Mouse (Mus musculus): ENCODE data around the gene Wdpcp. TPM values are rescaled to one million over a fixed set of nuclear protein-coding genes. Genes with fewer than 3 reads are reported as not detected.

The Wdpcp gene
- polyA plus RNA-seq, 1 experiment from 2014 or later: 2.8 TPM

- no peaks in the 10 kb centered on the region for H3K27me3 ChIP-seq (replicated peaks)
- no peaks in the 10 kb centered on the region for H3K9me3 ChIP-seq (replicated peaks)
- H3K4me3 ChIP-seq: no peak overlapping the region
- no peak overlapping the region for H3K9ac ChIP-seq
- H3K4me1 ChIP-seq: no peaks in the 10 kb centered on the region
- no peak overlapping the region for H3K4me2 ChIP-seq
- no peak for ATAC-seq
- H3K27ac ChIP-seq: no peak overlapping the region
- no peaks in the 10 kb centered on the region for H3K36me3 ChIP-seq
- 60% methylated on average over 1 of the region's 1 CpGs for WGBS (ENCODE audit: insufficient replicate concordance)
Measured at GRCm38 (mm10) chr11:21826521-21826920, 254.5 kb downstream of the Wdpcp start.

DNA sequence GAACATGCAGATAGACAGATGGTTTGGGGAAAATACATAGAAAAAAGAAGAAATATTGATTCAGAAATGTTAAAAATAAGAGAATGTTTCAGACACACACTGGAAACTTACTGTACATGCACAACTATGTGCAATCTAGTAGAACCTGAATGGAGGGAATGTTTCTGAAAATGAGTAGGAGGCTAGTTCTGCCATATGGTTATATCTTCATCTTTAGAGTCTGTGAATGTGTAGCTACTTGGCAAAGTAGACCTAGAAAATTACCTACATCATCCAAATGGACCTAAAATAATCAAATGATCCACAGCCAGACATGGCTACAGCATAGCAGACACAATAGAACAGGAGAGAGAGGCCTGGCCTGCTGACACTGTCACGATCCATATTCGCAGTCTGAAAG lies 275.0 kb downstream of the Wdpcp start:
- 77% methylated on average over 2 of the region's 2 CpGs for WGBS (ENCODE audit: insufficient replicate concordance)
- Histone ChIP-seq H3K9me3 (replicated peaks) (no peaks in the 10 kb centered on the region), H3K4me1 (no peaks in the 10 kb centered on the region), H3K36me3 (no peaks in the 10 kb centered on the region), H3K9ac (no peak overlapping the region), H3K27ac (no peak overlapping the region), H3K27me3 (replicated peaks) (no peaks in the 10 kb centered on the region), H3K4me3 (no peak overlapping the region), H3K4me2 (no peak overlapping the region)
- ATAC-seq: no peak

GRCm38 (mm10) chr11:21864000-21864399 lies 292.0 kb downstream of the Wdpcp start:
- Histone ChIP-seq H3K27me3 (replicated peaks) (no peaks in the 10 kb centered on the region), H3K36me3 (no peaks in the 10 kb centered on the region), H3K4me1 (no peaks in the 10 kb centered on the region), H3K27ac (no peak overlapping the region), H3K4me2 (no peak overlapping the region), H3K9ac (no peak overlapping the region), H3K9me3 (replicated peaks) (no peaks in the 10 kb centered on the region), H3K4me3 (no peak overlapping the region)
- ATAC-seq: no peak
- 65% methylated on average over 6 of the region's 6 CpGs for WGBS (ENCODE audit: insufficient replicate concordance)

DNA sequence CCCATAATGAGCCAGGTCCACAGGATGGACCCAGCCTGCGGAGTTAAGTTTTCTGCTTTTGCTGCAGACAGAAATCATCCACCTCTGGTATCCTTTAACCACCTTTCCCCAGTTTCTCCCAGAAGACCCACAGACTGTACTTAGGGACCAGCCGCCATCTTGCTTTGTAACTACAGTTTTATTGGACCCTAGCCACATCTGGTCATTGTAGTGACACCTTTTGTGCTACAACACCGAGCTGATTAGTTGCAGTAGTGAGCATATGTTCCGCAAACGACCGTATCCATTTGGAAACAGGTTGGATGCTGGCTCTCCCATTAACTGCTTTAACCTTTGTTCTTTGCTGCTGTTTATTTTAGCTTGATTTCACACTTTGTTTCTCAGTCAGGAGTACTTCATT lies 292.5 kb downstream of the Wdpcp start:
- Histone ChIP-seq H3K4me2 (no peak overlapping the region), H3K27ac (no peak overlapping the region), H3K36me3 (no peaks in the 10 kb centered on the region), H3K27me3 (replicated peaks) (no peaks in the 10 kb centered on the region), H3K4me1 (no peaks in the 10 kb centered on the region), H3K9ac (no peak overlapping the region), H3K9me3 (replicated peaks) (no peaks in the 10 kb centered on the region), H3K4me3 (no peak overlapping the region)
- no peak for ATAC-seq
- 74% methylated on average over 6 of the region's 6 CpGs for WGBS (ENCODE audit: insufficient replicate concordance)

DNA sequence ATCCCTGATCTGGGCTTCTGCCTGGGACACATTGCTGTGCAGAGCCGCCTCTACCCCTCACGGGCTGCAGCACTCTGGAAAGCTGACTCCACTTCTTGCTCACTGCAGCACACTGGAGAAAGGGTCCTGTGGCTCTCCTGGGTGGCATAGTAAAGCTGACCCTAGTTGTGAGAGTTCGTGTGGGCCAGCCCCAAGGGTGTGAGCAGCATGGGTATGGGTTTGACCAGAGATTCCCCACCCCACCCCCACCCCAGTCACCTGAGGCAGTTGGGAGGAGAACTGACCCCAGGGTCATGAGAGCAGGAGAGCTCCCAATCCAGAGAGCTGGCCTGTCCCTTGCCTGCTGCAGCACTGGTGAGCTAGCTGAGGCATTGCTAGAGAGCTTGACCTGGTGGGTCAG lies 296.6 kb downstream of the Wdpcp start:
- no peaks in the 10 kb centered on the region for H3K27me3 ChIP-seq (replicated peaks)
- H3K4me1 ChIP-seq: no peaks in the 10 kb centered on the region
- WGBS (ENCODE audit: insufficient replicate concordance): 58% methylated on average over 3 of the region's 3 CpGs
- 0 out of 2 replicates have a peak, but pooled peaks have one; percentile 15 for ATAC-seq
- H3K4me2 ChIP-seq: no peak overlapping the region
- H3K4me3 ChIP-seq: no peak overlapping the region
- H3K36me3 ChIP-seq: no peaks in the 10 kb centered on the region
- H3K27ac ChIP-seq: no peak overlapping the region
- H3K9ac ChIP-seq: no peak overlapping the region
- H3K9me3 ChIP-seq (replicated peaks): no peaks in the 10 kb centered on the region

DNA sequence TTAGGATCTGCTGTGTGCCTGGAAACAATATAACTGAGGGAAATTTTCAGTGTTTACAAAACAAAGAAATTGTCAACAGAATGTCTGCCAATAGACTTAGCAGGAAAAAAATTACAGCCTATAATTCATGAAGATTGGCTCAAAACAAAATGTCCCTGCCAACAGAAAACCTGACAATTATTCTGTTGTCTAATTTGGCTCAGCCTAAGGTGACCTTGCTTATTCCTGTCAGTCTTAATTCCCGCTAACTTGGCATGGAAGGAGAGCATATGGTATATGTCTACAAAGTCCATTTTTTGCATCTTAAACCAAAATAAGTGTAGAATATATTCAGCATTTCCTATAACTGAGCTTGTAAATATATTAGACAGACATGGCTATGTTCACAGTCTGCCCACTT lies 298.8 kb downstream of the Wdpcp start:
- no peaks in the 10 kb centered on the region for H3K36me3 ChIP-seq
- H3K9me3 ChIP-seq (replicated peaks): no peaks in the 10 kb centered on the region
- 75% methylated on average over 1 of the region's 1 CpGs for WGBS (ENCODE audit: insufficient replicate concordance)
- ATAC-seq: no peak
- H3K9ac ChIP-seq: no peak overlapping the region
- no peak overlapping the region for H3K4me3 ChIP-seq
- H3K4me1 ChIP-seq: no peaks in the 10 kb centered on the region
- H3K27ac ChIP-seq: no peak overlapping the region
- no peaks in the 10 kb centered on the region for H3K27me3 ChIP-seq (replicated peaks)
- H3K4me2 ChIP-seq: no peak overlapping the region

- WGBS (ENCODE audit: insufficient replicate concordance): 38% methylated on average over 4 of the region's 4 CpGs
- Histone ChIP-seq H3K4me3 (no peak overlapping the region), H3K9me3 (replicated peaks) (no peaks in the 10 kb centered on the region), H3K9ac (no peak overlapping the region), H3K4me2 (no peak overlapping the region), H3K27ac (no peak overlapping the region), H3K27me3 (replicated peaks) (no peaks in the 10 kb centered on the region), H3K4me1 (no peaks in the 10 kb centered on the region), H3K36me3 (no peaks in the 10 kb centered on the region)
- no peak for ATAC-seq
Measured at GRCm38 (mm10) chr11:21871728-21872127, 299.7 kb downstream of the Wdpcp start.

DNA sequence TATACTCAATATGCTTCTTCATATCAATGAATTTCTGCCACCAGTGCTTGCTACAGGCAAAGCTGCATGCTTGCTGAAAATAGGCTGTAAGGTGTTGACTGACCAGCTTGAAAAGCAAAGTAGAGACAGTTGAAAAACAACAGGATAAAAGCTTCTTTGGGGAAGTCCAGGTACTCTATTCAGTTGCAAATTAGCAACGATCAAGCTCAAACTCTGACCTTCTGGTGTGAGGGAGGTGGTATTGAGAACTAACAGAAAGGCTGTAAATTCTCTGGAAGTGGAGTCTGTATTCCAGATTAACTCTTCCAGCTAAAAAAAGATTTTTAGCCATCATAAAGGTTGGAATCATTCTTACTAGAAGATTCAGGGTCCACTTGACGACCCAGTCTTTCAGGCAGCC lies 303.0 kb downstream of the Wdpcp start:
- Histone ChIP-seq H3K27ac (no peak overlapping the region), H3K4me3 (no peak overlapping the region), H3K9me3 (replicated peaks) (no peaks in the 10 kb centered on the region), H3K4me1 (no peaks in the 10 kb centered on the region), H3K9ac (no peak overlapping the region), H3K4me2 (no peak overlapping the region), H3K27me3 (replicated peaks) (no peaks in the 10 kb centered on the region), H3K36me3 (no peaks in the 10 kb centered on the region)
- ATAC-seq: no peak
- WGBS (ENCODE audit: insufficient replicate concordance): 66% methylated on average over 2 of the region's 2 CpGs

GRCm38 (mm10) chr11:21894696-21895095 lies 322.7 kb downstream of the Wdpcp start:
- ATAC-seq: no peak
- H3K4me1 ChIP-seq: no peaks in the 10 kb centered on the region
- H3K9me3 ChIP-seq (replicated peaks): no peaks in the 10 kb centered on the region
- H3K4me3 ChIP-seq: no peak overlapping the region
- H3K27ac ChIP-seq: no peak overlapping the region
- no peaks in the 10 kb centered on the region for H3K27me3 ChIP-seq (replicated peaks)
- WGBS (ENCODE audit: insufficient replicate concordance): 65% methylated on average over 3 of the region's 3 CpGs
- H3K4me2 ChIP-seq: no peak overlapping the region
- H3K9ac ChIP-seq: no peak overlapping the region
- no peaks in the 10 kb centered on the region for H3K36me3 ChIP-seq

DNA sequence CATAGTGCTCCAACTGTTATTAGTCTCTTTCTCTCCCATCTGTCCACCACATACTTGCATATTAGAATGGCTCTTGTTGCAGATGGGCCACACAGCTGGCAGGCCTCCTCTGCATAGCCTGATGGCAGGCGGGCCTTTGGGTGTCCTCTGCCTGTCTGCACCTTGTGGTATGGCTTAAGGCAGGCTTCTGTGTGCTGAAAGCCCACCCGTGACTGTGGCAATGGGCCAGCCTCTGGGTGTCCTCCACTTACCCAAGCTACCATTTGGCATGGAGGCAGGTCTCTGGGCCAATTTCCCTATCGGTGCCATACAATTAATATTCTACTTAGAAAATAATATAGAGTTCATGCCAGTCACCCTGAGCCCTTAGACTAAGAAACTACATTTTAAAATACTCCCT lies 350.5 kb downstream of the Wdpcp start:
- no peak for ATAC-seq

More for the DNA sequence above, 350.5 kb downstream of the Wdpcp start:
- no peak overlapping the region for H3K4me2 ChIP-seq
- H3K27ac ChIP-seq: no peak overlapping the region
- H3K4me1 ChIP-seq: no peaks in the 10 kb centered on the region
- H3K36me3 ChIP-seq: no peaks in the 10 kb centered on the region
- H3K27me3 ChIP-seq (replicated peaks): no peaks in the 10 kb centered on the region
- H3K9me3 ChIP-seq (replicated peaks): no peaks in the 10 kb centered on the region
- no peak overlapping the region for H3K9ac ChIP-seq
- H3K4me3 ChIP-seq: no peak overlapping the region
- 61% methylated on average over 3 of the region's 3 CpGs for WGBS (ENCODE audit: insufficient replicate concordance)

Small RNAs within 50 kb of the gene (microRNA-seq; reads per million reads assigned to microRNA genes)
- not detected for gene Gm22990

Other genes starting within 250 kb of the Wdpcp start
- 31.8 and 37.9 TPM in 2 replicates for gene Ugp2, start 201.0 kb upstream of the Wdpcp start, polyA plus RNA-seq (2016; fragmentation: Nextera tagmentation; extraction: Ambion mirVana)
- 164 and 170 TPM in 2 replicates for gene Mdh1, start 132 bp downstream of the Wdpcp start, polyA plus RNA-seq (2016; fragmentation: Nextera tagmentation; extraction: Ambion mirVana)